Mouse (Mus musculus) midbrain, embryonic 16.5 days (tissue): ENCODE data around the gene Yjefn3. TPM values are rescaled to one million over a fixed set of nuclear protein-coding genes. Genes with fewer than 3 reads are reported as not detected.

ENCODE experiments used
- polyA plus RNA-seq: library from polyadenylated mRNA; unstranded; fragments of >200 nt; fragmentation: Nextera tagmentation; extraction: Ambion mirVana; gene quantifications from 2 replicates; pipeline ENCODE4 v1.2.1, GENCODE M21; 2015

Gene Yjefn3
- polyA plus RNA-seq, 1 experiment from 2014 or later, result 12.0 TPM

Other genes with a start within 250 kb of the Yjefn3 start
- 2.5 TPM in 2 replicates for gene Zfp964, start 248.2 kb downstream of the Yjefn3 start, polyA plus RNA-seq
- 25.9 and 26.3 TPM in 2 replicates for gene Zfp869, start 192.0 kb downstream of the Yjefn3 start, polyA plus RNA-seq
- gene Zfp963, start 152.7 kb downstream of the Yjefn3 start, polyA plus RNA-seq, result 7.9 and 8.0 TPM in 2 replicates
- 0.31 and 0.83 TPM in 2 replicates for gene Gm20422, start 127.8 kb downstream of the Yjefn3 start, polyA plus RNA-seq
- 55.5 and 57.1 TPM in 2 replicates for gene Atp13a1, start 111.5 kb downstream of the Yjefn3 start, polyA plus RNA-seq
- 38.8 and 44.3 TPM in 2 replicates for gene Zfp866, start 111.5 kb downstream of the Yjefn3 start, polyA plus RNA-seq
- 40.3 and 42.1 TPM in 2 replicates for gene Gmip, start 94.0 kb downstream of the Yjefn3 start, polyA plus RNA-seq
- gene Lpar2, start 80.3 kb downstream of the Yjefn3 start, polyA plus RNA-seq, result 0.69 and 0.88 TPM in 2 replicates
- 58.9 and 65.7 TPM in 2 replicates for gene Pbx4, start 70.2 kb downstream of the Yjefn3 start, polyA plus RNA-seq
- 6.3 and 6.6 TPM in 2 replicates for gene Cilp2, start 15.0 kb downstream of the Yjefn3 start, polyA plus RNA-seq
- gene Tssk6, start 528 bp downstream of the Yjefn3 start, polyA plus RNA-seq, result 3.0 and 3.5 TPM in 2 replicates
- 172 TPM in 2 replicates for gene Ndufa13, start 154 bp downstream of the Yjefn3 start, polyA plus RNA-seq
- gene Gatad2a, start 93.7 kb upstream of the Yjefn3 start, polyA plus RNA-seq, result 15.8 and 19.1 TPM in 2 replicates
- 75.8 and 79.0 TPM in 2 replicates for gene Mau2, start 140.0 kb upstream of the Yjefn3 start, polyA plus RNA-seq
- gene Sugp1, start 140.1 kb upstream of the Yjefn3 start, polyA plus RNA-seq, result 58.4 and 61.9 TPM in 2 replicates
- gene Tm6sf2, start 170.2 kb upstream of the Yjefn3 start, polyA plus RNA-seq, result 1.3 and 1.4 TPM in 2 replicates
- gene Hapln4, start 180.7 kb upstream of the Yjefn3 start, polyA plus RNA-seq, result 0.89 and 0.93 TPM in 2 replicates
- 169 and 189 TPM in 2 replicates for gene Ncan, start 218.2 kb upstream of the Yjefn3 start, polyA plus RNA-seq
- 35.0 and 38.2 TPM in 2 replicates for gene Nr2c2ap, start 228.6 kb upstream of the Yjefn3 start, polyA plus RNA-seq
- gene Rfxank, start 236.4 kb upstream of the Yjefn3 start, polyA plus RNA-seq, result 10.7 and 11.8 TPM in 2 replicates
- 48.7 and 55.5 TPM in 2 replicates for gene Borcs8, start 236.8 kb upstream of the Yjefn3 start, polyA plus RNA-seq
- 0.51 and 0.73 TPM in 2 replicates for gene Mef2b, start 237.0 kb upstream of the Yjefn3 start, polyA plus RNA-seq